Mouse (Mus musculus) embryonic fibroblast, embryonic 13.5 days (primary cell): Measurements from ENCODE around the gene Ralgps1.

Experiments
- CTCF ChIP-seq: IDR thresholded peaks from 2 replicates; pipeline ENCODE4 v1.5.1; 2011; ENCODE audit warnings: mild to moderate bottlenecking, control low read depth, low read length, moderate library complexity, borderline replicate concordance; ENCODE audit not compliant: insufficient read depth
- POLR2A ChIP-seq: IDR thresholded peaks from 2 replicates; pipeline ENCODE4 v1.6.1; 2011; ENCODE audit warnings: low read depth, mild to moderate bottlenecking, control low read depth, low read length, moderate library complexity

DNA sequence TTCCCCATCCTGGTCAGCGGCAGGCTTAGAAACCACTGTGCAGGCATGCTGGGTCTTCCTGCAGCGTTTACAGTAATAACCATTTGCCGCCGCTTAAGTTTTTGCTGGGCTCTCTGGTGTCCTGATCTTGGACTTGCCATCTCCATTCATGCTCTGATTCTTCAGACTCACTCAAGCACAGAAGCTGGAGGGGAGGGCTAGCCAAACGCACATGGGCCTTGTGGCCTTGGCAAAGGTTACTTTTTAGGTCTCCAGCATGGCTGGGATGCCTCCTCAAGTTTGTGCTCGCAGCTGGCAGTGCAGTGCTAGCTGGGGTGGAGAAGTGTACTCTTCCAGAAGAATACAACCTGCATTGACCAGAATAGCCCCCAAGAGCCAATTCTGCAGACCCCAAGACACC, 148.8 kb downstream of the Ralgps1 start:
- TF ChIP-seq CTCF (no peak), POLR2A (no peak)
